Mouse (Mus musculus) Patski (cell line): ENCODE results near the gene Usp21. TPM values are rescaled to one million over a fixed set of nuclear protein-coding genes. Genes with fewer than 3 reads are reported as not detected.
"Not testable (repeated sequence)": the region's sequence is repeated elsewhere in the genome, so short reads cannot be mapped to it uniquely, and the experiment has no call there.

Source experiments
- ATAC-seq: fragments of 100-300 bp; one replicate; pipeline ENCODE4 v1.8.0; 2021
- CTCF ChIA-PET: fragments of 350-600 bp; sonication (Branson Sonifier 250); formaldehyde crosslinking; loops from one replicate; lab custom pipeline; 2022; ENCODE audit warnings: inconsistent platforms; lab: Charles Lee
- POLR2A ChIA-PET: fragments of 350-600 bp; sonication (Branson Sonifier 250); formaldehyde crosslinking; loops from one replicate; lab custom pipeline; 2022; ENCODE audit warnings: antibody characterized with exemption, inconsistent platforms; lab: Charles Lee
- DNase-seq: peaks from one replicate; pipeline ENCODE4 v3.0.0-alpha.2; 2011; ENCODE audit warnings: low read depth, low spot score
- H3K27me3 ChIP-seq: fragments of 371-371 bp; one replicate; pipeline ENCODE4 v1.5.1; 2021
- CTCF ChIP-seq: fragments of 100-300 bp; IDR thresholded peaks from one replicate; pipeline ENCODE4 v1.5.1; 2021
- in situ Hi-C: fragments of 300-500 bp; cut with MboI; formaldehyde crosslinking; loops from 3 replicates; pipeline ENCODE4 v1.11.1; 2018; ENCODE audit warnings: low pct_unique_long_range_greater_than_20kb, mixed read lengths
- polyA plus RNA-seq: library from polyadenylated mRNA; unstranded; gene quantifications from one replicate; pipeline ENCODE4 v1.2.3, GENCODE M21; 2021

The Usp21 gene
- 64.9 TPM for polyA plus RNA-seq

GRCm38 (mm10) chr1:171287136-171288081 lies at the start of gene Usp21:
Usp21 (minus strand) TSS chr1:171287991.
- no peaks in the 10 kb centered on the region for H3K27me3 ChIP-seq
- TF ChIP-seq CTCF = no peak
- POLR2A ChIA-PET = interaction anchor here (1.1 to 2.5 kb wide), 3 partner anchors 10 to 60 kb away, joined by 3 to 13 read pairs (median 8); no protein-coding TSS in a partner anchor
- in situ Hi-C loops = no loop called here
- peak; percentile 59 for DNase-seq
- CTCF ChIA-PET = no interaction called here
- ATAC-seq = peak; percentile 87

- no peak for ATAC-seq
- no peaks in the 10 kb centered on the region for H3K27me3 ChIP-seq
- no peak for TF ChIP-seq CTCF
- POLR2A ChIA-PET = interaction anchor here (1.5 kb wide), 1 partner anchor 16 kb away, joined by 6 read pairs; the partner anchor contains the start of genes Nit1 and Pfdn2
- CTCF ChIA-PET = interaction anchor here (0.6 to 1.4 kb wide), 2 partner anchors 24 to 218 kb away, joined by 3 read pairs; no protein-coding TSS in a partner anchor
- no peak for DNase-seq
- in situ Hi-C loops = no loop called here
Observed at GRCm38 (mm10) chr1:171330216-171330560, 42.4 kb upstream of the Usp21 start.

- no peaks in the 10 kb centered on the region for H3K27me3 ChIP-seq
- POLR2A ChIA-PET = interaction anchor here (1.5 to 1.9 kb wide), 2 partner anchors 16 kb away, joined by 6 to 10 read pairs; partner anchors contain the start of genes Nit1 and Pfdn2
- CTCF ChIA-PET = interaction anchor here (0.6 to 1.9 kb wide), 4 partner anchors 22 to 218 kb away, joined by 3 to 4 read pairs (median 4); no protein-coding TSS in a partner anchor
- ATAC-seq (peak; percentile 17), DNase-seq (no peak)
- no peak for TF ChIP-seq CTCF
- in situ Hi-C loops = no loop called here
Observed at GRCm38 (mm10) chr1:171329433-171330215, 41.8 kb upstream of the Usp21 start.

- DNase-seq = peak; percentile 68
- POLR2A ChIA-PET = interaction anchor here (1.1 to 1.9 kb wide), 2 partner anchors 16 to 59 kb away, joined by 3 to 10 read pairs; partner anchors contain the start of genes B4galt3, Nit1 and Pfdn2
- peak; percentile 91 for ATAC-seq
- in situ Hi-C loops = no loop called here
- TF ChIP-seq CTCF = no peak
- CTCF ChIA-PET = interaction anchor here (0.9 to 2.0 kb wide), 9 partner anchors 9 to 173 kb away, joined by 3 to 4 read pairs (median 4); partner anchors contain the start of genes Nit1 and Pfdn2
- H3K27me3 ChIP-seq = no peaks in the 10 kb centered on the region
Observed at GRCm38 (mm10) chr1:171328839-171329432, 41.1 kb upstream of the Usp21 start, which contains the start of gene Dedd. Dedd (plus strand) TSS chr1:171329145.

GRCm38 (mm10) chr1:171328244-171328643 lies 40.5 kb upstream of the Usp21 start:
- POLR2A ChIA-PET = interaction anchor here (0.5 to 1.9 kb wide), 3 partner anchors 17 to 58 kb away, joined by 3 to 10 read pairs (median 3); partner anchors contain the start of genes B4galt3, Nit1 and Pfdn2
- no peaks in the 10 kb centered on the region for H3K27me3 ChIP-seq
- CTCF ChIA-PET = interaction anchor here (0.9 to 2.0 kb wide), 9 partner anchors 10 to 173 kb away, joined by 3 to 4 read pairs (median 4); partner anchors contain the start of genes Nit1 and Pfdn2
- ATAC-seq = no peak
- DNase-seq = no peak
- no peak for TF ChIP-seq CTCF
- in situ Hi-C loops = no loop called here

- ATAC-seq, in situ Hi-C loops, DNase-seq, H3K27me3 ChIP-seq, POLR2A ChIA-PET: not testable (repeated sequence)
- CTCF ChIA-PET = interaction anchor here (1.3 to 2.0 kb wide), 2 partner anchors 16 to 32 kb away, joined by 4 read pairs; no protein-coding TSS in a partner anchor
Observed at GRCm38 (mm10) chr1:171326588-171326987, 38.8 kb upstream of the Usp21 start.

GRCm38 (mm10) chr1:171325571-171325970 lies 37.8 kb upstream of the Usp21 start:
- no peaks in the 10 kb centered on the region for H3K27me3 ChIP-seq
- no peak for ATAC-seq
- DNase-seq = no peak
- in situ Hi-C loops = no loop called here
- ChIA-PET CTCF (interaction anchor here (1.4 to 5.4 kb wide), 2 partner anchors 32 to 62 kb away, joined by 3 to 37 read pairs; no protein-coding TSS in a partner anchor), POLR2A (no interaction called here)
- TF ChIP-seq CTCF = no peak

GRCm38 (mm10) chr1:171322012-171322411 lies 34.2 kb upstream of the Usp21 start:
- ChIA-PET POLR2A (interaction anchor here (1.8 kb wide), 1 partner anchor 36 kb away, joined by 6 read pairs; no protein-coding TSS in a partner anchor), CTCF (interaction anchor here (0.9 to 5.4 kb wide), 4 partner anchors 10 to 148 kb away, joined by 3 to 37 read pairs (median 4); no protein-coding TSS in a partner anchor)
- no peaks in the 10 kb centered on the region for H3K27me3 ChIP-seq
- ATAC-seq (peak; percentile 54), DNase-seq (no peak)
- in situ Hi-C loops = loop anchor here (5.0 kb wide), 1 partner anchor 35 kb away; no protein-coding TSS in a partner anchor
- TF ChIP-seq CTCF = no peak

GRCm38 (mm10) chr1:171321415-171321814 lies 33.6 kb upstream of the Usp21 start:
- DNase-seq = no peak
- ChIA-PET POLR2A (interaction anchor here (0.6 to 1.8 kb wide), 2 partner anchors 37 to 203 kb away, joined by 3 to 6 read pairs; no protein-coding TSS in a partner anchor), CTCF (interaction anchor here (0.8 to 5.4 kb wide), 5 partner anchors 11 to 148 kb away, joined by 3 to 37 read pairs (median 4); no protein-coding TSS in a partner anchor)
- no peaks in the 10 kb centered on the region for H3K27me3 ChIP-seq
- peak; percentile 55 for TF ChIP-seq CTCF
- in situ Hi-C loops = loop anchor here (5.0 kb wide), 1 partner anchor 36 kb away; no protein-coding TSS in a partner anchor
- no peak for ATAC-seq
